Mouse (Mus musculus) intestine, embryonic 16.5 days (tissue): ENCODE data around the gene Ccdc71. TPM values are rescaled to one million over a fixed set of nuclear protein-coding genes. Genes with fewer than 3 reads are reported as not detected.

ENCODE experiments used
- ATAC-seq: fragments of 200-750 bp; cut with Nextera tagmentation; 2 replicates; pipeline ENCODE4 v1.8.0; 2017; ENCODE audit warnings: moderate TSS enrichment, moderate library complexity
- H3K27ac ChIP-seq: fragments of 300-500 bp; sonication (generic); 2 replicates; pipeline ENCODE4 v1.5.1; 2014; ENCODE audit warnings: mild to moderate bottlenecking, low read length
- H3K27me3 ChIP-seq: fragments of 300-500 bp; sonication (generic); replicated peaks from 2 replicates; pipeline ENCODE4 v1.6.1; 2014; ENCODE audit warnings: low read length, control low read depth, mixed read lengths; ENCODE audit not compliant: control insufficient read depth, insufficient read depth
- H3K36me3 ChIP-seq: fragments of 300-500 bp; sonication (generic); 2 replicates; pipeline ENCODE4 v1.6.1; 2014; ENCODE audit warnings: low read length, control low read depth; ENCODE audit not compliant: control insufficient read depth, insufficient read depth
- H3K4me1 ChIP-seq: fragments of 300-500 bp; sonication (generic); 2 replicates; pipeline ENCODE4 v1.6.1; 2014; ENCODE audit warnings: low read length, control low read depth, mixed read lengths; ENCODE audit not compliant: control insufficient read depth, insufficient read depth
- H3K4me2 ChIP-seq: fragments of 300-500 bp; sonication (generic); 2 replicates; pipeline ENCODE4 v1.6.1; 2014; ENCODE audit warnings: low read depth, low read length, control low read depth
- H3K4me3 ChIP-seq: fragments of 300-500 bp; sonication (generic); 2 replicates; pipeline ENCODE4 v1.5.1; 2014; ENCODE audit warnings: mild to moderate bottlenecking, low read length
- H3K9ac ChIP-seq: fragments of 300-500 bp; sonication (generic); 2 replicates; pipeline ENCODE4 v1.6.1; 2014; ENCODE audit warnings: low read depth, low read length
- H3K9me3 ChIP-seq: fragments of 300-500 bp; sonication (generic); 2 replicates; pipeline ENCODE4 v1.6.1; 2016; ENCODE audit warnings: low read length, control low read depth; ENCODE audit not compliant: control insufficient read depth
- WGBS: fragments of 180-500 bp; shearing (Covaris S2); extraction: QIAGEN DNeasy Blood & Tissue Kit; methylation state at CpG from one replicate; pipeline ENCODE4 v1.1.7; 2014; 5-methylcytosine and 5-hydroxymethylcytosine counted together
- polyA plus RNA-seq: library from polyadenylated mRNA; unstranded; fragments of >200 nt; fragmentation: Nextera tagmentation; extraction: Ambion mirVana; gene quantifications from 2 replicates; pipeline ENCODE4 v1.2.1, GENCODE M21; 2015

Gene Ccdc71
- polyA plus RNA-seq, 1 experiment from 2014 or later = 53.5 TPM

GRCm38 (mm10) chr9:108484021-108484420 is 23.7 kb downstream of the Ccdc71 start:
- no peaks in the 10 kb centered on the region for H3K9me3 ChIP-seq
- H3K4me3 ChIP-seq = no peak overlapping the region
- no peaks in the 10 kb centered on the region for H3K27me3 ChIP-seq
- H3K4me2 ChIP-seq = no peak overlapping the region
- H3K36me3 ChIP-seq = peaks cover 23% of the 10 kb centered on the region
- H3K4me1 ChIP-seq = peaks cover 18% of the 10 kb centered on the region
- no peak for ATAC-seq
- 93% methylated on average over 15 of the region's 15 CpGs for WGBS
- no peak overlapping the region for H3K27ac ChIP-seq
- no peak overlapping the region for H3K9ac ChIP-seq

- Histone ChIP-seq H3K4me3 (no peak overlapping the region), H3K9ac (no peak overlapping the region), H3K36me3 (peaks cover 26% of the 10 kb centered on the region), H3K27ac (no peak overlapping the region), H3K27me3 (no peaks in the 10 kb centered on the region), H3K4me2 (no peak overlapping the region), H3K9me3 (no peaks in the 10 kb centered on the region), H3K4me1 (peaks cover 14% of the 10 kb centered on the region)
- WGBS = 94% methylated on average over 19 of the region's 19 CpGs
- ATAC-seq = no peak
Observed at GRCm38 (mm10) chr9:108485301-108485875, 25.1 kb downstream of the Ccdc71 start.

GRCm38 (mm10) chr9:108486973-108487530 is 26.7 kb downstream of the Ccdc71 start:
- ATAC-seq = no peak
- Histone ChIP-seq H3K27ac (no peak overlapping the region), H3K9me3 (no peaks in the 10 kb centered on the region), H3K27me3 (no peaks in the 10 kb centered on the region), H3K9ac (no peak overlapping the region), H3K36me3 (peaks cover 28% of the 10 kb centered on the region), H3K4me2 (no peak overlapping the region), H3K4me1 (peaks cover 15% of the 10 kb centered on the region), H3K4me3 (no peak overlapping the region)
- WGBS = 93% methylated on average over 8 of the region's 8 CpGs

DNA sequence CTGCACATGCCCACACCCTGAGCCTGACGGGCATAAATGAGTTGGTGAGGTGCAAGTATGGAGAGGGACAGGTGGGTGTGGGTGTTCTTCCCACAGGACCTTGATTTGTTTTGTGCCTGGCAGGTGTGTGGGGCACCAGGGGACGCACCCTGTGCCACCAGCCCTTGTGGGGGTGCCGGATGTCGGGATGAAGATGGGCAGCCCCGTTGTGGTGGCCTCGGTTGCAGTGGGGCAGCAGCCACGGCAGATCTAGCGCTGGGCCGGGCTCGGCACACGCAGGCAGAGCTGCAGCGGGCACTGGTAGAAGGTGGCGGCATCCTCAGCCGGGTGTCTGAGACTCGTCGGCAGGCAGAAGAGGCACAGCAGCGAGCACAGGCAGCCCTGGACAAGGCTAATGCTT is 28.1 kb downstream of the Ccdc71 start:
- H3K9me3 ChIP-seq = no peaks in the 10 kb centered on the region
- H3K27me3 ChIP-seq = no peaks in the 10 kb centered on the region
- peaks cover 21% of the 10 kb centered on the region for H3K4me1 ChIP-seq
- H3K4me2 ChIP-seq = no peak overlapping the region
- no peak overlapping the region for H3K27ac ChIP-seq
- no peak overlapping the region for H3K4me3 ChIP-seq
- no peak for ATAC-seq
- H3K9ac ChIP-seq = no peak overlapping the region
- peaks cover 29% of the 10 kb centered on the region; the same call in 1 of the 2 replicates for H3K36me3 ChIP-seq
- 93% methylated on average over 17 of the region's 17 CpGs for WGBS

- 94% methylated on average over 20 of the region's 20 CpGs for WGBS
- no peak overlapping the region for H3K4me2 ChIP-seq
- ATAC-seq = no peak
- peaks cover 21% of the 10 kb centered on the region for H3K4me1 ChIP-seq
- H3K27ac ChIP-seq = peak overlapping the region; percentile 97; the same call in 1 of the 2 replicates
- peak overlapping the region; percentile 96; the same call in 1 of the 2 replicates for H3K9ac ChIP-seq
- no peaks in the 10 kb centered on the region for H3K27me3 ChIP-seq
- H3K9me3 ChIP-seq = no peaks in the 10 kb centered on the region
- H3K36me3 ChIP-seq = peaks cover 33% of the 10 kb centered on the region; the same call in 1 of the 2 replicates
- H3K4me3 ChIP-seq = no peak overlapping the region
Observed at GRCm38 (mm10) chr9:108489215-108489614, 28.9 kb downstream of the Ccdc71 start.

- Histone ChIP-seq H3K9me3 (no peaks in the 10 kb centered on the region), H3K4me2 (peak overlapping the region; percentile 95), H3K27me3 (no peaks in the 10 kb centered on the region), H3K4me3 (peak overlapping the region; percentile 98), H3K4me1 (peaks cover 21% of the 10 kb centered on the region), H3K36me3 (peaks cover 39% of the 10 kb centered on the region; the same call in 1 of the 2 replicates), H3K27ac (peak overlapping the region; percentile 97), H3K9ac (peak overlapping the region; percentile 96)
- peak; percentile 17 for ATAC-seq
- WGBS = 60% methylated on average over 26 of the region's 26 CpGs
Observed at GRCm38 (mm10) chr9:108489702-108490558, 29.6 kb downstream of the Ccdc71 start.

DNA sequence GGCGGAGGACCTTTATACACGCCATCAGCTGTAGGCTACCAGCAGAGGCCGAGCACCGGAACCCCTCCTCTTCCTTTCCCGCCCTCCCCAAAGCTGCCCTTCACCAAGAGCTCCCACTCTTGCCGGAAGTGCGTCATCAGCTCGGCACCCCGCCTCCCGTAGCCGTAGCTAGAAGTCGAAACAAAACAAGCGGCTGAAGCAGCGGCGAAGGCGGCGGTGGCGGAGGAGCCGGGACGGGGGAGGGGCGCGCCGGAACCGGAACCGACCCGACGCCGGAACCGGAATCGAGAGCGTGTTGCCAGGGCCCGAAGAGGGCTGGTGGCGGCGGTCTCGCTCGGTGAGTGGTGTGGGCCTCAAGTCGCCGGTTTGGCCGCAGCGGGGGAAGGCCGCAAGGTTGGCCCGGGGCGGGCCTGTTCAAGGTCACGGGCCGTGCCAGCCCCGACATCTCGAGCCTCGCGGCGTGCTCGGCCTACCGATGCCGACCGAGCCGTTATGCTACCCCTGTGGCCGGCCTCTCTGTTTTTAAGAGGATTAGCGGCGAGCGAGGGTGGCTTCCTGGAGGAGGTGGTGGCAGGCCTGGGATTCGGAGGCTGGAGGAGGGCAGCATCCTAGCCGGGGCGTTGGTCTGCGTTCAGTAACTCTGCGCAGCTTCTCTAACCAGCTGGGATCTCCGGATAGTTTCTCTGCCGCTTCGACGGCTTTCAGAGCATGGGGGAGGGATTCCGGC is 30.4 kb downstream of the Ccdc71 start, which contains the start of gene Usp19:
Gene Usp19, plus strand, starts transcription at position 44 of the 727 bp plus-strand sequence.
- peaks cover 45% of the 10 kb centered on the region for H3K36me3 ChIP-seq
- under 1% methylated on average over 68 of the region's 69 CpGs for WGBS

GRCm38 (mm10) chr9:108491286-108491580 is 30.9 kb downstream of the Ccdc71 start:
- ATAC-seq = no peak
- Histone ChIP-seq H3K27ac (peak overlapping the region; percentile 97), H3K4me2 (peak overlapping the region; percentile 95), H3K4me1 (peaks cover 21% of the 10 kb centered on the region), H3K27me3 (no peaks in the 10 kb centered on the region), H3K4me3 (peak overlapping the region; percentile 98), H3K36me3 (peaks cover 46% of the 10 kb centered on the region), H3K9me3 (no peaks in the 10 kb centered on the region), H3K9ac (peak overlapping the region; percentile 96)
- 5% methylated on average over 12 of the region's 12 CpGs for WGBS

More for the DNA sequence above, 30.4 kb downstream of the Ccdc71 start, which contains the start of gene Usp19:
- peaks cover 21% of the 10 kb centered on the region for H3K4me1 ChIP-seq
- H3K27me3 ChIP-seq = no peaks in the 10 kb centered on the region
- peak within 1 kb of the TSS; percentile 97 for H3K27ac ChIP-seq
- H3K4me3 ChIP-seq = peak within 1 kb of the TSS; percentile 98
- peak within 1 kb of the TSS; percentile 96 for H3K9ac ChIP-seq
- H3K4me2 ChIP-seq = peak within 1 kb of the TSS; percentile 95
- peak; percentile 96 for ATAC-seq
- no peaks in the 10 kb centered on the region for H3K9me3 ChIP-seq
